Comparison of ENCODE assay signal across 8 mouse cellular contexts in the genomic region with DNA sequence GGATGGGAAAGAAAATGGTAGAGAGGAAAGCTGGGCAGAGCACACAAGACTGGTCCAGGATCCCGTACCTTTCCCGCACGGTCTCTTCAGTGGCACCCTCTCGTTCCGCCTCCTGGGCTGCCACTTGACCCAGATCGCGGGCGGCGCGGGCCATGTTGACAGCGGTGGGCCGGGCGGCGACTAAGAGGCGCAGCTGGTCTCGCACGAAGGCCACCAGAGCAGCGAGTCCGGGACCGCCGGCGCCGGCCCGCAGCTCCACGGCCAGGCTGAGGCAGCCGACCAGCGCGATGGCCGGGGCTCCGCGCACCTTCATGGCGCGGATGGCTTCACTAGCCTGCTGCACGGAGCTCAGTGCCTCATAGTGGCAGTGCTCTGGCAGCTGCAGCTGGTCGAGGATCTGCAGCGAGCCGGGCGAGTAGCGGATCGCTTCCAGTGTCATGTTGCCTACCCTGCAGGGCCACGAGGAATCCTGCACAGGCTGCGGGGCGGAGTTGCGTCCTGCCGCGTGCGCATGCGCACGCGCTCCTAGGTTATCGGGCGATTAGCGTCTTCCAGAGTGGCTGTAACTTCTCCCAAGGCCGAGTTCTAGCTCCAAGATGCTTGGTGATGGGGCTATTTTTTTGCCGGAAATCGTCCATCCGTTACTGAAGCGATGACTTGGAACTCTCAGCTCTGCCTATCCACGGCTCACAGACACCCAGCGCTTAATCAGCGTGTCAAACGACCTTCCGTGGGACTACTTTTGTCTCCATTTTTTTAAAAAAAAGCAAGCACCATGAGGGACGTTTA. TPM values are rescaled to one million over a fixed set of nuclear protein-coding genes. Genes with fewer than 3 reads are reported as not detected.
A peak's percentile ranks its signal among the peaks of the same experiment; 100 is the strongest.
DNase-seq lines count a peak whose midpoint lies in the region; ATAC-seq and TF ChIP-seq lines count a peak whose summit lies in the region.

Gene Mri1 (minus strand): TSS at position 505 of the 789 bp plus-strand sequence.

- DNase-seq in ES-CJ7 (ENCODE audit: low read depth, low spot score), result peak; percentile 96
- DNase-seq in c-Kit-positive CD71-positive TER-119-negative erythroid progenitor cells, embryonic 14.5 days (ENCODE audit: low read depth), result peak; percentile 85
- peak; percentile 93 for DNase-seq in forebrain, embryonic 11.5 days (ENCODE audit: low spot score)
- peak; percentile 91 for DNase-seq in kidney, postnatal 14 days
- DNase-seq in liver, postnatal 0 days, result peak; percentile 89

- TF ChIP-seq EP300 in liver, postnatal 0 days (IDR thresholded peaks at IDR 0.05; ENCODE audit: low read depth), result no peak

- peaks cover 6% of the 10 kb centered on the region for H3K36me3 ChIP-seq in forebrain, embryonic 11.5 days (ENCODE audit: control insufficient read depth, insufficient read depth, low read length)
- H3K36me3 ChIP-seq in heart, embryonic 15.5 days, result peaks cover 64% of the 10 kb centered on the region
- H3K36me3 ChIP-seq in liver, postnatal 0 days (replicated peaks; ENCODE audit: insufficient read depth, low read length), result peaks cover 41% of the 10 kb centered on the region
- H3K36me3 ChIP-seq in neural tube, embryonic 14.5 days (ENCODE audit: control insufficient read depth, insufficient read depth, low read length), result peaks cover 47% of the 10 kb centered on the region
- H3K36me3 ChIP-seq in testis, adult 2 months (ENCODE audit: control insufficient read depth, insufficient read depth, low read length), result no peaks in the 10 kb centered on the region

- H3K9me3 ChIP-seq in forebrain, embryonic 11.5 days (ENCODE audit: control insufficient read depth, low read length), result no peaks in the 10 kb centered on the region
- no peaks in the 10 kb centered on the region for H3K9me3 ChIP-seq in heart, embryonic 15.5 days (replicated peaks)
- H3K9me3 ChIP-seq in liver, postnatal 0 days (ENCODE audit: low read length), result no peaks in the 10 kb centered on the region
- no peaks in the 10 kb centered on the region for H3K9me3 ChIP-seq in neural tube, embryonic 14.5 days (ENCODE audit: control insufficient read depth, low read length)

- H3K27me3 ChIP-seq in forebrain, embryonic 11.5 days (ENCODE audit: control insufficient read depth, insufficient read depth, low read length), result no peaks in the 10 kb centered on the region
- no peaks in the 10 kb centered on the region for H3K27me3 ChIP-seq in heart, embryonic 15.5 days
- H3K27me3 ChIP-seq in liver, postnatal 0 days (ENCODE audit: insufficient read depth, low read length), result no peaks in the 10 kb centered on the region
- no peaks in the 10 kb centered on the region for H3K27me3 ChIP-seq in neural tube, embryonic 14.5 days (ENCODE audit: control insufficient read depth, insufficient read depth, low read length)
- no peaks in the 10 kb centered on the region for H3K27me3 ChIP-seq in testis, adult 2 months (ENCODE audit: control insufficient read depth, insufficient read depth, low read length)

- TF ChIP-seq POLR2A in testis, adult 2 months (IDR thresholded peaks at IDR 0.05; ENCODE audit: control insufficient read depth, low read depth, low read length), result peak; percentile 79

- TF ChIP-seq CTCF in liver, postnatal 0 days (IDR thresholded peaks at IDR 0.05; ENCODE audit: low read depth), result 0 out of 2 replicates have a peak, but pooled peaks have one; percentile 10
- no peak for TF ChIP-seq CTCF in testis, adult 2 months (IDR thresholded peaks at IDR 0.05; ENCODE audit: control insufficient read depth, insufficient read depth, insufficient replicate concordance, low read depth, low read length)

- peak; percentile 86 for ATAC-seq in forebrain, embryonic 11.5 days (replicated peaks; ENCODE audit: low FRiP score)
- ATAC-seq in heart, embryonic 15.5 days (replicated peaks; ENCODE audit: insufficient number of reproducible peaks, insufficient read depth, low FRiP score, low read depth), result peak; percentile 86
- ATAC-seq in liver, postnatal 0 days, result peak; percentile 88
- ATAC-seq in neural tube, embryonic 14.5 days (ENCODE audit: low read depth), result peak; percentile 89

- peak within 1 kb of the TSS; percentile 81 for H3K9ac ChIP-seq in forebrain, embryonic 11.5 days (ENCODE audit: low read length)
- peak within 1 kb of the TSS; percentile 85 for H3K9ac ChIP-seq in heart, embryonic 15.5 days
- H3K9ac ChIP-seq in liver, postnatal 0 days (replicated peaks), result peak within 1 kb of the TSS; percentile 78
- H3K9ac ChIP-seq in neural tube, embryonic 14.5 days (replicated peaks; ENCODE audit: low read depth, low read length), result peak within 1 kb of the TSS; percentile 82

- WGBS in forebrain, embryonic 11.5 days, result under 1% methylated on average over 64 of the region's 64 CpGs
- WGBS in heart, embryonic 15.5 days, result 0% methylated on average over 64 of the region's 64 CpGs
- WGBS in liver, postnatal 0 days (ENCODE audit: insufficient replicate concordance), result 2% methylated on average over 62 of the region's 64 CpGs
- under 1% methylated on average over 63 of the region's 64 CpGs for WGBS in neural tube, embryonic 14.5 days

- H3K27ac ChIP-seq in forebrain, embryonic 11.5 days (ENCODE audit: low read depth, low read length), result peak within 1 kb of the TSS; percentile 81
- H3K27ac ChIP-seq in heart, embryonic 15.5 days, result peak within 1 kb of the TSS; percentile 92
- peak within 1 kb of the TSS; percentile 84 for H3K27ac ChIP-seq in liver, postnatal 0 days (ENCODE audit: low read depth)
- peak within 1 kb of the TSS; percentile 87 for H3K27ac ChIP-seq in neural tube, embryonic 14.5 days (ENCODE audit: low read depth, low read length)
- peak within 1 kb of the TSS; percentile 65 for H3K27ac ChIP-seq in testis, adult 2 months (ENCODE audit: control insufficient read depth, insufficient read depth, low read depth, low read length)

- H3K4me1 ChIP-seq in forebrain, embryonic 11.5 days (replicated peaks; ENCODE audit: control insufficient read depth, insufficient read depth, low read length), result peaks cover 7% of the 10 kb centered on the region
- peaks cover 17% of the 10 kb centered on the region for H3K4me1 ChIP-seq in heart, embryonic 15.5 days (replicated peaks)
- H3K4me1 ChIP-seq in liver, postnatal 0 days (ENCODE audit: insufficient read depth), result peaks cover 18% of the 10 kb centered on the region
- H3K4me1 ChIP-seq in neural tube, embryonic 14.5 days (ENCODE audit: control insufficient read depth, insufficient read depth, low read length), result peaks cover 10% of the 10 kb centered on the region
- H3K4me1 ChIP-seq in testis, adult 2 months (ENCODE audit: control insufficient read depth, insufficient read depth, low read length), result peaks cover 11% of the 10 kb centered on the region

- peak within 1 kb of the TSS; percentile 76 for H3K4me3 ChIP-seq in forebrain, embryonic 11.5 days (ENCODE audit: low read depth, low read length)
- peak within 1 kb of the TSS; percentile 83 for H3K4me3 ChIP-seq in heart, embryonic 15.5 days
- H3K4me3 ChIP-seq in liver, postnatal 0 days (ENCODE audit: low read depth, low read length), result peak within 1 kb of the TSS; percentile 73
- peak within 1 kb of the TSS; percentile 72 for H3K4me3 ChIP-seq in neural tube, embryonic 14.5 days (ENCODE audit: low read depth, low read length)
- H3K4me3 ChIP-seq in testis, adult 2 months (ENCODE audit: control insufficient read depth, low read depth, low read length), result peak within 1 kb of the TSS; percentile 93

- peak within 1 kb of the TSS; percentile 96 for H3K4me2 ChIP-seq in forebrain, embryonic 11.5 days (ENCODE audit: low read depth, low read length, severe bottlenecking)
- peak within 1 kb of the TSS; percentile 98 for H3K4me2 ChIP-seq in heart, embryonic 15.5 days
- peak within 1 kb of the TSS; percentile 96 for H3K4me2 ChIP-seq in liver, postnatal 0 days (ENCODE audit: low read depth, low read length)
- peak within 1 kb of the TSS; percentile 91 for H3K4me2 ChIP-seq in neural tube, embryonic 14.5 days (ENCODE audit: low read depth, low read length)

RNA-seq across cellular contexts. Expression of gene Mri1, which starts in this region (rescaled TPM):
- 52.0 and 59.6 TPM in 2 replicates for polyA plus RNA-seq in forebrain, embryonic 11.5 days (2014; fragmentation: Nextera tagmentation; extraction: Ambion mirVana)
- 36.1 and 42.7 TPM in 2 replicates for polyA plus RNA-seq in heart, embryonic 15.5 days (2015; fragmentation: Nextera tagmentation; extraction: Ambion mirVana)
- polyA plus RNA-seq in liver, postnatal 0 days (2015; fragmentation: Nextera tagmentation; extraction: Ambion mirVana), result 40.9 and 41.9 TPM in 2 replicates
- 51.3 and 51.7 TPM in 2 replicates for polyA plus RNA-seq in neural tube, embryonic 14.5 days (2014; fragmentation: Nextera tagmentation; extraction: Ambion mirVana)
- polyA plus RNA-seq in testis, adult 2 months (2012; rRNA removed), result 7.5 and 12.1 TPM in 2 replicates

Comparison
In these comparisons a context has a peak if more than half of its experiments do, and no peak if none do; other contexts are left out.
1. Peak in every context shown above with its lines: DNase-seq, ATAC-seq, H3K4me3 ChIP-seq and H3K27ac ChIP-seq.